Mouse (Mus musculus) right cerebral cortex, postnatal 36 days (tissue): ENCODE results near the gene Paox.
A peak's percentile ranks its signal among the peaks of the same experiment; 100 is the strongest.
"Not testable (repeated sequence)": the region's sequence is repeated elsewhere in the genome, so short reads cannot be mapped to it uniquely, and the experiment has no call there.

Experiments used
- DNase-seq, 2 experiments: peaks; one replicate each; pipeline ENCODE4 v3.0.0; 2022; ENCODE audit warnings: low spot score in 2 of 2, mixed read lengths in 1 of 2

Paox gene

GRCm38 (mm10) chr7:140120484-140120883 lies 4.9 kb downstream of the Paox start:
- no peak for DNase-seq

DNA sequence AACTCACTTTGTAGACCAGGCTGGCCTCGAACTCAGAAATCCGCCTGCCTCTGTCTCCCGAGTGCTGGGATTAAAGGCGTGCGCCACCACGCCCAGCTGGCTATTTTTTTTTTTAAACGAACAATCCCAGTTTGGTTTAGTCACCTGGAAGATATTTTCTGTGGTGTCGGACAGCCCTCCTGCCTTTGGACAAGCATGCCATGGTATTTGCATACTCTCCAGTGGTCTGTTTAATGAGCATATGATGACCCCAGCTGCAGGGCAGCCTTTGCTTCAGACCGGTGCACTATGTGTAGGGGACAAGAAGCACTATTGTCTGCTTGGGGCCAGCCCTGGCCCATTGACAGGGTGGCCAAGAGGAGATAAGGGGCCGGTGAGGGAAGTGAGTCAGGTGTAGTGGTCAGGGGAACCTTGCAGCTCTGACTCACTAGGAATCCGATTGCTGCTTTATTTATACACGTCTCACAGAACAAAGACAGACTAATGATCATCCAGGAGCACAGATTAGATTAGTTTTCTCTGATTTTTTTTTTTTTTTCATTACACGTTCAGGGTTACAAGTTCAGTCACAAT lies 5.8 kb downstream of the Paox start:
- DNase-seq, result no peak

GRCm38 (mm10) chr7:140122765-140123164 lies 7.2 kb downstream of the Paox start:
- no peak for DNase-seq

DNA sequence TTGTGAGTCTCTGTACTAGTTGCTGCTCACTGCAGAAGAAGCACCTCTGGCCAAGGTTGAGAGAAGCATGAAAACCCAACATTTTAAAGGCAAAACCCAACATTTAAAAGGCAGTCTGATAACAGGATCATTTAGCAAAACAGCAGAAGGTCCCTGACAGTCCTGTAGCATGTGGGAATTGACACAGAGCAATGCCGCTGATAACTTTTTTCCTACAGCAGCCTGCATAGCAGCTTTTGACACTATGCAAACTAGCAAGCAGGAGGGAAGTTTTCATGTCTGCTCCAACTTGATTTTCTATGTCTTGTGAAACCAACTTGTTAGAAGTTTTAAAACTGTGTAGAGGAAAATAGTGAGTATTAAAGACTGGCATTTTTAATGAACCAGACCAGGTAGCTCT lies 8.8 kb downstream of the Paox start:
- no peak for DNase-seq

DNA sequence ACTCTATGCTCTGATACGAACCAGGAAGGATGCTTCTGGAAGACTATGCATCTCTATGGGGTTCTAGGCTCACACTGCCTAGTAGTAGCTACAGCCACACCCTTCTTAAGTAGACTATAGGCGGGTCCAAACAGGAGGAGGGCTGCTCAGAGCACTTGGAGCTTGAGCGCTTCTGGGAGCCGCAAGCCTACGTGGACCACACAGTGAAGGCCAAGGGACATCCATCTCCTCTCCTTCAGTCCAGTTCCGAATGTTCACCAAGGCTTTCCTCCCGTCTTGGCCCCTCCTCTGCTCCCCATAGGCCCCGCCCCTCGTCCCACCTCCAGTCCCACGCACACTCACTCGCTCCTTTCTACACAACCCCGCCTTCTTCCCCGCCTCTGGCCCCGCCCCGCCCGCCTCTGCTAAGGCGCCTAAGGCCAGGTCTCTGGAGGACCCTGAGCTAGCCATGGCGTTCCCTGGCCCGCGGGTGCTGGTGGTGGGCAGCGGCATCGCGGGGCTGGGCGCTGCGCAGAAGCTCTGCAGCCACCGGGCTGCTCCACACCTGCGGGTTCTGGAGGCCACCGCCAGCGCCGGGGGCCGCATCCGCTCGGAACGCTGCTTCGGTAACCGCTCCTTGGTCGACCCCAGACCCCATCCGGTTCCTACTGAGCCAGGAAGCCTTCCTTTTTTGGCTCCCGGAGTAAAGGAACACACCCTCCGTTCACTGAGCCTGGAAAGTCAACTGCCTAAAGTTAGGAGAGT lies 9.9 kb downstream of the Paox start:
- peak; percentile 79 to 84 for DNase-seq

GRCm38 (mm10) chr7:140126022-140126350 lies 10.4 kb downstream of the Paox start:
- DNase-seq, result no peak

DNA sequence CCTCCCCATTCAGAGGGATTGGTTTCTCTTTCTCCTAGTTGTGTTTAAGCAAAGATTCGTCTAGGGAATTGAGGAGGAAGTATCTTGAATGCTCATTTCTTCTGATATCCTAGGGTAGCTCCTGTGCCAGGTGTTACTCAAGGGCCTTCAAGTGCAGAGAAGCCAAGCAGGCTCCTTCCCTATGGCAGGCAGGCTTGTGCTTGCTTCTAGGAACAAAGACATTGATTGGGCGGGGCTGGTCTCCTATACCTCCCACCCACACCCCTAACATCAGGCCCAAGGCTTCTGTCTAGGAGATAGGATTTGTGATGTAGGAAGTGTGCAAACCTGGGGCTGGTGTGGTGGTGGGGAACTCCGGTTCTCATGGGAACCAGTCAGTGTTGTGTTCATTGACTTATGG lies 11.3 kb downstream of the Paox start:
- no peak for DNase-seq

- DNase-seq, result no peak
These were observed 12.3 kb downstream of the Paox start for GRCm38 (mm10) chr7:140127911-140128310.

- DNase-seq, result not testable (repeated sequence)
These were observed 16.6 kb downstream of the Paox start for GRCm38 (mm10) chr7:140132184-140132583.

DNA sequence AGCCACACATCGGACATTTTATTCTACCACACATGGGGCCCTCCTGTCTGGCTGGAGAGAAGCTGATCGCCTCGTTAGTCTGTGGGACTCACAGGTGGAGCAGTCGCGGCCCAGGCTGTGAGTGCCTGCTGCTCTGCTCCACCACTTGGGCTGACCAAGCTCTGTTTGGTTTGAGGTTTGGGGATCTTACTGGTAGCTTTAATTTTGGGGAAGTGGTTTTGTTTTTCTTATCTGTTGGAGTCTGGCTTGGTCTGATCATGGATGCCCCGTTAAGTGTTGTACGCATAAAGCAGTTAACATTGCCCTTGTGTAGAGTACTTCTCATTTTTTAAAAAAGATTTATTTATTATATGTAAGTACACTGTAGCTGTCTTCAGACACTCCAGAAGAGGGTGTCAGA lies 18.4 kb downstream of the Paox start:
- DNase-seq, result not testable (repeated sequence)

DNA sequence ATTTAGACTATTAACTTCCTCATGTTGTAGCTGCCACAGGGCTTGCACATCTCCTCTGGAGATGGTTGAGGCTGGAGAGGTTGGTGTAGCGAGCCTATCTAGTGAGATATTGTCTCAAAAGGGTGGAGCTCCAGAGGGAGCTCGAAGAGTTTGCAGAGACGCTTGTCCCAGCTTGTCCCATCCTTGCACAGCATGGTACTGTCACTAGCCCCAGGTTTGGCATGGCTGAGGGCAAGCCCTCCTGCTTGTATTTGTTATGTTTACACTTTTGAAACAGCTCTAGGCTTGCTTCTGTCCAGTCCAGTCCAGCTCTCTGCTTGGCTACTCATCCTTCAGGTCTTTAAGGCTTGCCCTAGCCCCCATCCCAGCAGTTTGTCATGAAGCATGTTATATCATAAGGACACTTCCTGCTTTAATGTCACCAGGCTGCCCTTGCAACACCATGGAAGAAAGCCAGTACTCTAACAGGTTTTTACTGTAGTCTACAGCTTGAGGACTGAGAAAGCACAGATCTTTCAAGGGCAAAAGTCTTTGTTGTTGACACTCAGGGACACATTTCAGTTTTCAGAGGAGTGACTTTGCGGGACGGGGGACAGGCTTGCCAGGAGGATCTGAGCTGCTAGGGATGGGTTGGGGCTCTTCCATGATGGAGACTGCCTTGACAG lies 19.6 kb downstream of the Paox start:
- DNase-seq, result no peak

DNA sequence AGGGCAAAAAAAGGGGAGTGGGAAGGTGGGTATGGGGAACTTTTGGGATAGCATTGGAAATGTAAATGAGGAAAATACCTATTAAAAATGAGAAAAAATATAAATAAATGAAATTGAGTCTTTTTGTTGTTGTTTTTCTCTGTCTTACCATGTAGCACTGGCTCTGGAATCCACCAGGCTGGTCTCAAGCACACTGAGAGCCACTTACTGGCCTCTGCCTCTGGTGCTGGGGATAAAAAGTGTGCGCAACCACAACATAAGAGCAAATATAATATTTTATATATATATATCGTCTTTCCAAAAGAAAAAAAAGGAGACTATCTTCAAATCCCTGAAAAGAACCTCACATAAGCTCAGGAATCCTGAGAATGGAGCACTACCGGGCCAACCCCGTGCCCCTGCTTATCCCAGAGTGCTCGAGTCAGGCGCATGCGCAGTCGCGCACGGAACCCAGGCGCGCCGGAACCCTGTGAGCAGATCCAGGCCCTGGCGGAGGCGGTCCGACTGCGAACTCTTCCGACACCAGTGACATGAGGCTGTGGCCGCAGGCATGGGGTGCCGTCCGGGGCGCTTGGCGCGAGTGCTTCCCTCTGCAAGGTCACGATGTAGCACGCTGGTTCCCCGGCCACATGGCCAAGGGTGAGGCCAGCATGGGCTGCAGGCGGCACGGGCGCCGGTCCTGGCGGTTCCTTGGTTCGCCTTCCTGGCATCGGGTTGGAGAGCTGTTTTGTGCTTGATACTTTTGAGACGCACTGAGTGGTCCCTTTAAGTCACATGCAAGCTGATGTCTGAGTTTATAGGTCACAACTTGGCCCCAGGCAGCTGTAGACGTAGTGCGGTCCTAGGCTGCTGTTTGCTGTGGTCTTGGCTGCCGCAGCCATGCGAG lies 21.8 kb downstream of the Paox start, which contains the start of gene Mtg1:
TSS of gene Mtg1 (plus strand) at position 430 of the 886 bp plus-strand sequence.
- peak; percentile 93 to 96 for DNase-seq

- no peak for DNase-seq
These were observed 22.4 kb downstream of the Paox start for GRCm38 (mm10) chr7:140138021-140138310.

- DNase-seq, result no peak
These were observed 25.8 kb downstream of the Paox start for GRCm38 (mm10) chr7:140141350-140141749.

- no peak for DNase-seq
These were observed 29.0 kb downstream of the Paox start for GRCm38 (mm10) chr7:140144550-140144949.

DNA sequence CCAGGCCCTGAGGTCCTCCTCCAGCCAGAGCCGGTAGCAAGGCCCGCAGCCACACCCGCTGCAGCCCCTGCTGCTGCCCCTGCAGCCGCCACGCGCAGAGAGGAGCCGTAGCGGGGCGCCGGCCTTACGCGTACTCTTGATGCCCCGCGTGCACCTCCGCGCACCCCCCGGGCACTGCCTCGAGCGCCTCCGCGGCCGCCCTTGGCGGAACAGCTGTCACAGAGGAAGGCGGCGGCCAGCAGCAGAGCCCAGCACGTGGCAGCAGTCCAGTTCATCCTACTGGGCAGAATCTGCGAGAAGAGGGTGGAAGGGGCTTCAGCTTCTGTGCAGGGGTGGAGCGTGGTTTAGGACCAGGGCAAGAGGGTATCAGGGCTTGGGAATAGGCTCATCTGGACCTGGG lies 37.8 kb downstream of the Paox start:
- no peak for DNase-seq

GRCm38 (mm10) chr7:140153829-140154217 lies 38.2 kb downstream of the Paox start:
- no peak for DNase-seq

- DNase-seq, result peak; percentile 79 to 81
These were observed 38.8 kb downstream of the Paox start, which contains the start of gene Sprn for GRCm38 (mm10) chr7:140154218-140154927. TSS of gene Sprn (minus strand) at chr7:140154877.

- DNase-seq, result no peak
These were observed 44.8 kb downstream of the Paox start for GRCm38 (mm10) chr7:140160363-140160762.

GRCm38 (mm10) chr7:140164664-140165063 lies 49.1 kb downstream of the Paox start, which contains the start of gene Olfr522:
TSS of gene Olfr522 (minus strand) at chr7:140164764.
- DNase-seq, result no peak

DNA sequence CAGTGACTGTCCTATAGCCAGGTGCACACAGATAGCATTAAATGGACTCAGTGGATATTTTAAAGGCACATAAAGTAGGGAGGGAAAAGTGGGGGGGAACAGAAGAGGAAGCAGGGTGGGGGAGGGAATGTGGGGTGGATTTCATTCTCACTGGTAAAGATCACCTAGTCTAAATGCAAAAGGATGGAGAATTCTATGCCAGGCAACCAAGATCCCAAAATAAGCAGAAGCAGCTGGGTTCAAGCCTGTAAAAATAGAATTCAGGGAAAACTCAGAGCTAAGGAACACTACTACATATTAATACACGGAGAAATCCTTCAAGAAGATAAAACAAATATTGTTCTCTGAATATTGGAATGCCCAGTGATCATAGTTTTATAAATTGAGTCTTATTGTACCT lies 52.4 kb downstream of the Paox start:
- DNase-seq, result no peak
